Mouse (Mus musculus) C2C12 (cell line): Measurements from ENCODE around the gene Trpm5. TPM values are rescaled to one million over a fixed set of nuclear protein-coding genes. Genes with fewer than 3 reads are reported as not detected.

Source experiments
- H3K27me3 ChIP-seq: one replicate; pipeline ENCODE4 v1.6.1; 2011; ENCODE audit not compliant: control insufficient read depth, insufficient read depth, insufficient read length
- H3K36me3 ChIP-seq: one replicate; pipeline ENCODE4 v1.6.1; 2011; ENCODE audit not compliant: control insufficient read depth, insufficient read depth
- H3K4me3 ChIP-seq: one replicate; pipeline ENCODE4 v1.5.1; 2011; ENCODE audit warnings: mild to moderate bottlenecking, control low read depth; ENCODE audit not compliant: poor library complexity, insufficient read depth, severe bottlenecking
- H3K79me2 ChIP-seq: one replicate; pipeline ENCODE4 v1.6.1; 2011; ENCODE audit not compliant: control insufficient read depth, insufficient read depth
- H3K79me3 ChIP-seq: one replicate; pipeline ENCODE4 v1.6.1; 2011; ENCODE audit warnings: low read depth, control low read depth
- H3ac ChIP-seq: one replicate; pipeline ENCODE3; 2011; ENCODE audit warnings: low read depth; ENCODE audit not compliant: control insufficient read depth, insufficient read length
- CEBPB ChIP-seq: IDR thresholded peaks from one replicate; pipeline ENCODE4 v1.6.1; 2011; ENCODE audit warnings: low read depth, mild to moderate bottlenecking, control low read depth, moderate library complexity
- CTCF ChIP-seq: IDR thresholded peaks from one replicate; pipeline ENCODE4 v1.5.1; 2011; ENCODE audit not compliant: control insufficient read depth, insufficient read depth, insufficient read length
- FOSL1 ChIP-seq: IDR thresholded peaks from one replicate; pipeline ENCODE4 v1.8.0; 2011; ENCODE audit warnings: mild to moderate bottlenecking, low read length; ENCODE audit not compliant: poor library complexity, insufficient read depth, severe bottlenecking
- MAX ChIP-seq: IDR thresholded peaks from one replicate; pipeline ENCODE4 v1.6.1; 2011; ENCODE audit warnings: mild to moderate bottlenecking, control low read depth
- MYOD1 ChIP-seq: IDR thresholded peaks from one replicate; pipeline ENCODE4 v1.6.1; 2011; ENCODE audit warnings: low read depth; ENCODE audit not compliant: control insufficient read depth, insufficient read length
- MYOG ChIP-seq: IDR thresholded peaks from one replicate; pipeline ENCODE4 v1.6.1; 2011; ENCODE audit not compliant: control insufficient read depth, insufficient read length; ENCODE audit errors: extremely low read depth
- USF1 ChIP-seq: IDR thresholded peaks from one replicate; pipeline ENCODE4 v1.6.1; 2011; ENCODE audit warnings: low read depth, mild to moderate bottlenecking, control low read depth, moderate library complexity
- long read RNA-seq, 2 experiments: library from polyadenylated mRNA; unstranded; transcript quantifications; one replicate each; pipeline ENCODE4 v2.0.0; 2019 to 2020
- polyA plus RNA-seq: library from polyadenylated mRNA; unstranded; fragments of >200 nt; fragmentation: generic; extraction: Trizol; gene quantifications from one replicate; pipeline ENCODE4 v1.2.1, GENCODE M21; 2012; ENCODE audit warnings: missing spikeins

Gene Trpm5
- 2.7 TPM for polyA plus RNA-seq
- long read RNA-seq, experiment 1: 0 reads
- long read RNA-seq, experiment 2: 0 reads

DNA sequence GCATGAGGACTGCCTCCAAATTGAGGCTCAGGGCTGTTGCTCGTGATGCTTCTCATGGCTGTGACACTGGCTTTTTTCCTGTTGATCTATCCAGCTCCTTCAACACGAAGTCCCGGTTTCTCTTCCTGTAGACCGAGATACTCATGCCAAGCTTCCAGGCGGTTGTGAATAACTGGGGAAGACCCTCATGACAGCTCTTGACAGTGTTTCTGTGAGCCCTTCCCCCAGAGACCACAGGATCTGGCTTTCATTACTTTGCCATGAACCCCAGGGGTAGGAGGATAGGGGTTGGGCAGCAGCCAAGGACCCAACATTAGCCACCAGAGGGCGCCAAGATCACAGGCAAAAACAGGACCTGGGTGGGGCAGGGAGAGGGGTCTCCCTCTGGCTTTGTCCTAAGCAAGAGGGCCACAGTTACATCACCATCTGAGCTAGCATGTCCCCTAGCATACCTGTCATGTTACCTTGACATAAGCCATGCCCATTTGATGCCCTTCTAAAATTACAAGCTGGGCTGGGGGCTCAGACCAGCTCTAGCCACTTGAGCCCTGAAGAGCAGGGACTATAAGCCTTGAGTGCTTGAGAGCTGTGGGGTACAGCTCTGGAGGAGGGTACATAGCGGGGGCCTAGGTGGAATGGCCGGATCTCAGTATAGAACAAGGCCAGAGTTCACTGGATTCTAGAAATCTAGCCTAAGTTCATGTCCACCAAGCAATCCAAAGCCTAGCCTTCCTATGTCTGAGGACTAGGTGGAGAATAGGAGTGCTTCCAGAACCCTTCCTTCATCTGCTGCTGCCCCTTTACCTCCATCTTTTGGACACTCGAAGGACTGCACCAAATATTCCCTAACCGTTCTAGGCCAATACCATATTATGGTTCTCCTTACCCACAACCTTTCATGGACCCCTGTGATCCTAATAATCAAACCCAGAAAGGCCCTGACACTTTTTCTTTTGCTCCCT, at the start of gene Trpm5:
Gene Trpm5, minus strand, starts transcription at position 51 of the 962 bp plus-strand sequence.
- H3K27me3 ChIP-seq: peaks cover 5% of the 10 kb centered on the region
- H3K36me3 ChIP-seq: no peaks in the 10 kb centered on the region
- H3K4me3 ChIP-seq: no peak within 1 kb of the TSS
- no peaks in the 10 kb centered on the region for H3K79me2 ChIP-seq
- H3K79me3 ChIP-seq: no peaks in the 10 kb centered on the region
- TF ChIP-seq USF1: no peak
- TF ChIP-seq CTCF: peak; percentile 57
- H3ac ChIP-seq: no peak within 1 kb of the TSS

GRCm38 (mm10) chr7:143142680-143143079, 48.2 kb upstream of the Trpm5 start:
- TF ChIP-seq CTCF: no peak
- no peak for TF ChIP-seq MYOG
- no peak for TF ChIP-seq USF1
- TF ChIP-seq FOSL1: no peak
- TF ChIP-seq CEBPB: no peak
- Histone ChIP-seq H3K27me3 (peaks cover 6% of the 10 kb centered on the region), H3ac (no peak overlapping the region), H3K36me3 (no peaks in the 10 kb centered on the region), H3K79me3 (no peaks in the 10 kb centered on the region), H3K79me2 (no peaks in the 10 kb centered on the region), H3K4me3 (no peak overlapping the region)

DNA sequence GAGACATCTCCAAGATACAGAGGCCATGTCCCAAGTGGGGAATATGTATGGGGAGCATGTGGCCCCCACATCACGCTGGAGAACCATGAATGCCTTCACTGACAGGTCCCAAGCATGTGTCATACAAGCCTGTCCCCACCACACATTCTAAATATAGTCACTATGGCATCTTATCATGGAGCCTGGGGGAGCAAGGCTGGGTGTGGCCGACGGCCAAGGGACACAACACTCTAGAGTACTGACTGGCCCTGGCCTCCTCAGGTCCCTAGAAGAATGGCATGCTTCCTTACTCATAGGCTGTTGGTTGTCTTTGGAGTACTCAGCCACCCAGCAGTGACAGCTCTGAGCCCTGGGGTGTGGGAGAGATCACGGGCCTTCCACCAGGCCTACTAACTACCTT, 45.5 kb upstream of the Trpm5 start:
- no peaks in the 10 kb centered on the region for H3K79me3 ChIP-seq
- H3K27me3 ChIP-seq: no peaks in the 10 kb centered on the region
- TF ChIP-seq FOSL1 (no peak), MYOD1 (no peak), MAX (no peak), CTCF (no peak), MYOG (no peak), USF1 (no peak), CEBPB (no peak)
- no peak overlapping the region for H3K4me3 ChIP-seq
- H3ac ChIP-seq: no peak overlapping the region
- H3K79me2 ChIP-seq: no peaks in the 10 kb centered on the region
- H3K36me3 ChIP-seq: no peaks in the 10 kb centered on the region

DNA sequence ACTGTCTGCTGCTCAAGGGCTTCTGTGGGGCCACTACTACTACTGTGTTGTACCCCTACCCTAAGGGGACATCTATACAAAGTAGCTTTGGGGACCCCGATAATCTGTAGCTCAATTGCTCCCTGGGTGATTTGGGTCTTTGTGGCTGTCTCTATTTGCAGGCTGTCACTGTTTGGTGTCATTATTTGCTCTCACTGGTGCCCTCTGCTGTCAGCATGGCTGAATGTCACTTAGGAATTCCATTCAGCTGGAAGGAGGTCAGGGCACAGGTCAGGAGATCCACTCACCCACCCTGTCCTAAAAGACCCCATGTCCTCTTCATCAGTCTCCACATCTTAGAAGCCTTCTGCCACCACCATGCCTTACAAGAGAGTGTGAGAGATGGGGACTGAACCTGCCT, 44.3 kb upstream of the Trpm5 start:
- Histone ChIP-seq H3K36me3 (no peaks in the 10 kb centered on the region), H3K27me3 (no peaks in the 10 kb centered on the region), H3K79me2 (no peaks in the 10 kb centered on the region), H3K79me3 (no peaks in the 10 kb centered on the region), H3K4me3 (no peak overlapping the region), H3ac (no peak overlapping the region)
- TF ChIP-seq CEBPB (no peak), CTCF (peak; percentile 42), FOSL1 (no peak), MYOD1 (no peak), MYOG (no peak)

GRCm38 (mm10) chr7:143136561-143136960, 42.1 kb upstream of the Trpm5 start:
- H3K36me3 ChIP-seq: no peaks in the 10 kb centered on the region
- H3K4me3 ChIP-seq: no peak overlapping the region
- H3ac ChIP-seq: no peak overlapping the region
- H3K27me3 ChIP-seq: no peaks in the 10 kb centered on the region
- TF ChIP-seq MAX: no peak
- TF ChIP-seq MYOG: no peak
- TF ChIP-seq MYOD1: no peak
- no peak for TF ChIP-seq CEBPB
- TF ChIP-seq CTCF: no peak
- TF ChIP-seq USF1: no peak
- TF ChIP-seq FOSL1: no peak
- H3K79me3 ChIP-seq: no peaks in the 10 kb centered on the region
- H3K79me2 ChIP-seq: no peaks in the 10 kb centered on the region

DNA sequence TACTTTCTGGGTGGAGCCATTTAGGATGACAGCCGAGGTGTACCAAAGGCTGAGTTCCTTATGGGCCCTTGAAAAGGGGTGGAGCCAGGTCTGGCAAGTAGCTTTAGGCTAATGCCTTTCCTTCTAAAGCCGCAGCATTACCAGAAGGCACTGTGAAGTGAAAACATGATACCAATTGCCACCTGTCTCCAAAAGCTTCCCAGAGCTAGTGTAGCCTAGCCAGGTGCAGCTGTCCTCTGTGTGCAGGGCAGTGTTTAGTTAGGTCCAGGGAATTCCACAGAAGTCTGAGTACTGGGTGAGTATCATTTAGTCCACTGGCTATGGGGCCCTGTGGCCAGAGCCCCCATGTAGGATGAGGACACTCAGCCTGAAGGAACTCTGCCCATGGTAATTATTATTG, 41.7 kb upstream of the Trpm5 start:
- no peaks in the 10 kb centered on the region for H3K79me3 ChIP-seq
- H3K4me3 ChIP-seq: no peak overlapping the region
- no peak overlapping the region for H3ac ChIP-seq
- no peaks in the 10 kb centered on the region for H3K27me3 ChIP-seq
- no peaks in the 10 kb centered on the region for H3K36me3 ChIP-seq
- no peaks in the 10 kb centered on the region for H3K79me2 ChIP-seq
- no peak for TF ChIP-seq MYOG
- TF ChIP-seq MAX: no peak
